Mouse (Mus musculus) kidney, postnatal 36 days (tissue): Measurements from ENCODE around the gene Armcx3.
"Not testable (repeated sequence)": the region's sequence is repeated elsewhere in the genome, so short reads cannot be mapped to it uniquely, and the experiment has no call there.

Experiments used
- DNase-seq, 2 experiments: peaks; one replicate each; pipeline ENCODE4 v3.0.0; 2021 to 2022; ENCODE audit warnings: mixed read lengths in 2 of 2

Armcx3 gene

GRCm38 (mm10) chrX:134756434-134757292 lies at the start of gene Armcx3:
Gene Armcx3 (plus strand): TSS chrX:134756595.
- peak; percentile 65 to 72 for DNase-seq

- DNase-seq: no peak
Measured at GRCm38 (mm10) chrX:134716863-134717262, 39.5 kb upstream of the Armcx3 start.

DNA sequence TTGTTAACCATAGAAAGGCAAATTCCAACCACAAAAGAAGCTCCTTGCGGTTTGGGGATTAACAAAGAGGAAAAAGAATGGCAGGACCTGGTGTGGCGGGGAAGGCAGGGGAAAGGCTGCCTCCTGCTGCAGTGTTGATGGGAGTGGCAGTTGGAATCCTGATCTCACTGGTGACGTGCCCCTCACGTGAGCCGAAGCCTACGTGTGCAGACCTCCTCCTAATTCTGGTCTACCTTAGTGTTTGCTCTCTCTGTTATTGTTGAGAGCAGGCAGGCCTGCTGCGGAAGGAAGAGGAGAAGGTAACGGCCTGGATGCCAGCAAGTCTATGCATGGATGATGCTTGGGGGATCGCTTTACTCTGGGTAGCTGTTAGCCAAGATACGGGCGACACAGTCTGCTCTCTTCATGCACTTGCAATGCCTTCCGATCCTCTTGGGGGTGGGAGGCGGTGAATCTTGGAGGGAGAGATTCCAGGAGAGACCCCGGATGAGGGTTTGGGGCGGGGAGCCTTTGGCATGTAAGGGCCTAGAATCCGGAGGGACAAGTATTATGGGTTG lies 38.6 kb upstream of the Armcx3 start, which contains the start of gene Armcx1:
Armcx1 (plus strand) TSS at position 212 of the 557 bp plus-strand sequence.
- DNase-seq: peak; percentile 56 to 62

- peak; percentile 30 to 57 for DNase-seq
Measured at GRCm38 (mm10) chrX:134718524-134718923, 37.9 kb upstream of the Armcx3 start.

- DNase-seq: not testable (repeated sequence)
Measured at GRCm38 (mm10) chrX:134723762-134724161, 32.6 kb upstream of the Armcx3 start.

GRCm38 (mm10) chrX:134729778-134730177 lies 26.6 kb upstream of the Armcx3 start:
- peak; percentile 13 to 20 for DNase-seq

DNA sequence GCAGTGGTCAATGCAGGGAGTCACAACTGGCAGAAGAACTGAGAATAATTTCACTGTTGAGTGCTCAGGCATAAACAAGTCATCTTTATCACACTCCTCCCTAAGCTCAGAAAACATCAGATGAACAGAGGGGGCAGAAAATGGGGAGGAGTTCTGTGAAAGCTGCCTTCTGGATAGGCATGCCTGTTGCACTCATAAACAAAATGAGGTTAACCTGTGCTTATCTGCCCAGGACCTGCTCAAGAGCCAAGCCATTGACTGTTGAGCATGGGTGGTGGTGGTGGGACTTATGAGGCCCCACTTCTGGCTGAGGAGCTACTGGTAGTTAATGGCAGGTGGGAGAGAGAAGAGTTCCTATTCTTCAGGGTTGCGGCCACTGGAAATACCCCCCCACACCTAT lies 18.6 kb upstream of the Armcx3 start:
- no peak for DNase-seq

- no peak for DNase-seq
Measured at GRCm38 (mm10) chrX:134739160-134739559, 17.2 kb upstream of the Armcx3 start.

DNA sequence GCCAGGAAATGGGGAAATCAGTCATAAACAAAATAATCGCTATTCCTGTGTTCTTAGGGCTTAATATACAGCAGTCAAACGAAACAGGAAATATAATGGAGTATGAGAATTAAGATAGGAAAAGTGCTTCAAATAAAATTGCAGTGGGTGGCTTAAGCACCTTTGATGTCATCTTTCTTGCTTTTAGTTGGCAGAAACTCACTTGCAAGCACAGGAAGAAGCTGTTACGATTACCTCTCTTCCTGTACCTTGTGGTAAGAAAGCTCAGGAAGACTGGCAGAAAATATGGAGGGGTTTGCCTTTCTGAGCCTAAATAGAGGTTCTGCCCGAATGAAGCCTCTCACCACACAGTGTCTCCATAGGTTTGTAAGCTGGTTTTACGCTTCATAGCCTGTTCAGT lies 14.5 kb upstream of the Armcx3 start:
- no peak for DNase-seq

GRCm38 (mm10) chrX:134746459-134746858 lies 9.9 kb upstream of the Armcx3 start:
- DNase-seq: peak; percentile 26 to 50

DNA sequence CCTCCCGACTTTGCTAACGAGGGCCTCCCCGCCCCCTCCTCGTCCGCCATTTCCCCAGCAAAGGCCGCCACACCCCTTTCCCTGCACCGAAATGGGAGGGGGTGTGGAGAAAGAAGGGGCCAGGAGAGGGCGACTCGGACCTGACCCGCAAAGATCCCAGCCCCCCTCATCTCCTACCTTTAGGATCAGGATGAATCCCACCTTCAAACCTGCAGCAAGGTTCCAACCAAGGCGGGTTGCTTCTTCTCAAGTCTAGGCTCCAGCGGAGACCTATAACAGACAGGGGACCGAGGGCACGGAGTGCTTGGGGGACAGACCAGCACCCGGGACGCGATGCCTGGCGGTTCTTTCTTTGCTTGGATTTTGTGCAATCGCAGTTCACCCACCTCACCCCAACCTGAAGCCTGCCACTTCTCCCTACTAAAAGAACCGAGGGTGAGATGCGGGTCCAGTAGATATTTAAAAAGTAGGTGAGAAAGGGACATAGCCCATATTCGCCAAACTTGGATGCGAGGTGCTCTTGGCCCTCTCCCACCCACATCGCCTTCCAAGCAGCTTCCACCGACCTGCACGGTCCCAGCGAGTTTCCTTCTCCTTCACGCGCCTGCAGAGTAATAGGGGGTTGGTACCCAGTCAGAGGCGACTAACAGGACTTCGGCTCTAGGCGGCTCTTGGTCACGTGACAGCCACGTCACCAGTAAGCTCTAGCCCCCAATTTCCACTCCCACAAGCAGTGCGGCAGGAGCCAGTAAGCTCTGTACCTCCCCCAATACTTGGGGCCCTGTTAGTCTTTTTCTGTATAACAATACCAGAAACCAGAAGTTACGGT lies 5.4 kb upstream of the Armcx3 start, which contains the start of gene Armcx6:
Armcx6 (minus strand) TSS at position 654 of the 829 bp plus-strand sequence.
- DNase-seq: peak; percentile 70 to 75

DNA sequence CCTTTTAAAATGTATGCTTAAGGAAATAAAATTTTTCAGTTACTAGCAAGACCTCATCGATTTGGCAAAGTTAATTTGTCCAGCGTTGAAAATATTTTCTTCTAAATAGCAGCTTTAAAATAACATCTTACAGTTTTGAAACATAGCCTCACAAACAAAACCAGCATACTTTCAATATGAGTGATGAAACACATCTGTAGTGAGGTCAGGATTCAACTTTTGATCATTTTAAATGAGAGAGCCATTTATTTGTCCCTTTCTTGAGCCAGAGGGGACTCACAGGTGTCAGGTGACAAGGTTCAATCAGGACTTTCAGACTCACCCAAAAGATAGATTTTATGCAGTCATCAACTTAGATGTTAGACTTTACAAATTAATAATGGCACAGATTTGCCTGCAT lies 4.5 kb upstream of the Armcx3 start:
- DNase-seq: no peak

GRCm38 (mm10) chrX:134752584-134752983 lies 3.8 kb upstream of the Armcx3 start:
- no peak for DNase-seq

GRCm38 (mm10) chrX:134757293-134757995 lies 1.0 kb downstream of the Armcx3 start:
- no peak for DNase-seq

DNA sequence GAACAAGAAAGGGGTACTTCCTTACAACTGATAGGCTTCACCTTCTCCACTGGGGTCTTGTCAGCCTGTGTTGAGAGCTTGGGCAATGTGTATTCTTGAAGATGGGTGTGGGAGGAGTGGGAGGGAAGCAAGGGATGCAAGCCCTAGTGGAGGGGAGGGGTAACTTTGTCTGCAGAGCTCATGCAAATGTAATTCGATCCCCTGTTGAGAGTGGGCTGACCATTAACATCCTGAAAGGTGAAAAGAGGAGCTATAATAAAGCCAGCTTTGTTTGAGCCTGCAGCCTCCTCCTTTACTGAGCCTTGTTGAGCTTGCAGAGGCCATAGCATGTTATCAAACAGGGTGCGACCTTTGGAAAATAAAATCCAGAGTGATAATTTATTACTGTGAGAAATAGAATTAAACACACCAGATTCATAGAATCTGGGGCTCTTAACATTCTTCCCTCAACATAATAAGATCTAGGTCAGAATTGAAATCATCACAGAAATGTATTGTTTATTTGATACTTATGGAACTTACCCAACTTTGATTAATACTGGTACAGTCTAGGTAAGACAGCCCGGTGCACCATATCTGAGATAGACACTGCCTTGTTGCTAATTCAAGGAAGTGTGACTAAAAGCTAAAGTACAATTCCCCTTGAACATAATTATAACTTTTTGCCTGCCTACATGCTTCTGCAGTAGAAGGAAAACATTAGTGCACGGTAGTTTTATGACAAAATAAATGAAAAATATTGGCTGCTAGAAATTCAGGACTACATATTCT lies 7.2 kb downstream of the Armcx3 start:
- not testable (repeated sequence) for DNase-seq

- no peak for DNase-seq
Measured at GRCm38 (mm10) chrX:134787728-134788127, 31.3 kb downstream of the Armcx3 start.

- peak; percentile 7 to 24 for DNase-seq
Measured at GRCm38 (mm10) chrX:134807833-134808754, 51.7 kb downstream of the Armcx3 start.

DNA sequence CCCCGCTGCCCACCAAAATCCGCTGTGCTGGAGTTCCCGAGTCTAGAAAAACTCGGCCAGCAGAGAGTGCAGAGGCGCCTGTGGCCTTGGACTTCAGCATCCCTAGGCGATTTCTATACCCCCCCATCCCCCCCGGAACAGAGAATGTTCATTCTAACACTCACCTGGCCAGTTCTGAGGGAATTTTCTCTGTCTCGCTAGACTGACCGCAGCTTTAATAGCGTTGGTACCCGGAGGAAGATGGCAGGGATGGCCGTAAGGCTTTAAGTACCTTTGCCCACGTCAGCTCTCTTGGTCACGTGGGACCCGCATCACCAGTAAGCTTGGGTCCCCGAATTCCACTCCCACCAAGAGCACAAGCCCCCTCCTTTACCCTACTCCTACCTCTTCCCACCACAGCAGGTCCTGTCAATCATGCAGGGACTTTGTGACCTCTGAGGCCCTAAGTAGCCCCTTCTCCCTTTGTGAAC lies 52.4 kb downstream of the Armcx3 start, which contains the start of gene Armcx2:
Armcx2 (minus strand) TSS at position 467 of the 470 bp plus-strand sequence.
- peak; percentile 36 to 54 for DNase-seq
